ENCODE assay signal across 8 mouse cellular contexts in genomic region chr3:105452556-105453213, GRCm38 (mm10). TPM values are rescaled to one million over a fixed set of nuclear protein-coding genes. Genes with fewer than 3 reads are reported as not detected.
DNase-seq lines count a peak whose midpoint lies in the region; ATAC-seq and TF ChIP-seq lines count a peak whose summit lies in the region.

No protein-coding gene starts in this region.

- DNase-seq in layer of hippocampus, adult 18-20 months (ENCODE audit: low spot score in 2 of 2), result peak; percentile 43 to 50
- no peak for DNase-seq in layer of hippocampus, adult 9-10 months (ENCODE audit: low spot score)
- peak; percentile 53 for DNase-seq in cerebellum, adult 8-10 months
- peak; percentile 13 to 37 for DNase-seq in frontal cortex, postnatal 14 days (ENCODE audit: low spot score in 2 of 2)
- DNase-seq in liver, adult 2 months (ENCODE audit: extremely low read depth, low read depth, low spot score), result no peak

- no peak for TF ChIP-seq CTCF in liver, adult 2 months (IDR thresholded peaks at IDR 0.05; ENCODE audit: low read depth, low read length)
- 0 out of 2 replicates have a peak, but pooled peaks have one; percentile 5 for TF ChIP-seq CTCF in olfactory bulb, adult 2 months (IDR thresholded peaks at IDR 0.05; ENCODE audit: insufficient read depth, low read depth, low read length)

- peaks cover 43% of the 10 kb centered on the region for H3K27me3 ChIP-seq in intestine, embryonic 16.5 days (replicated peaks; ENCODE audit: control insufficient read depth, insufficient read depth, low read length)
- H3K27me3 ChIP-seq in liver, adult 2 months (ENCODE audit: control insufficient read depth, insufficient read depth, low read length), result peaks cover 20% of the 10 kb centered on the region

- ATAC-seq in intestine, embryonic 16.5 days, result peak; percentile 55
- ATAC-seq in megakaryocyte-erythroid progenitor cell, adult 5-6 weeks (replicated peaks; ENCODE audit: low FRiP score, low TSS enrichment, poor library complexity, severe bottlenecking), result no peak

- no peaks in the 10 kb centered on the region for H3K9me3 ChIP-seq in intestine, embryonic 16.5 days (ENCODE audit: control insufficient read depth, low read length)

- WGBS in intestine, embryonic 16.5 days, result under 1% methylated on average over 49 of the region's 60 CpGs
- 2% methylated on average over 60 of the region's 60 CpGs for WGBS in liver, adult 2 months
- WGBS in olfactory bulb, adult 2 months, result 1% methylated on average over 54 of the region's 60 CpGs

- peak overlapping the region; percentile 100 for H3K4me2 ChIP-seq in intestine, embryonic 16.5 days (ENCODE audit: low read depth, low read length)

- TF ChIP-seq POLR2A in liver, adult 2 months (IDR thresholded peaks at IDR 0.05; ENCODE audit: extremely low read depth, insufficient read depth, low read length), result no peak
- no peak for TF ChIP-seq POLR2A in olfactory bulb, adult 2 months (IDR thresholded peaks at IDR 0.05; ENCODE audit: insufficient read depth, low read depth, low read length)

- peak overlapping the region; percentile 64 for H3K4me3 ChIP-seq in intestine, embryonic 16.5 days (ENCODE audit: low read length)
- H3K4me3 ChIP-seq in liver, adult 2 months (ENCODE audit: insufficient read depth, low read depth, low read length), result peak overlapping the region; percentile 15; the same call in 1 of the 2 replicates
- peak overlapping the region; percentile 81 for H3K4me3 ChIP-seq in olfactory bulb, adult 2 months (ENCODE audit: insufficient read depth, low read depth, low read length)

- H3K4me1 ChIP-seq in intestine, embryonic 16.5 days (ENCODE audit: control insufficient read depth, insufficient read depth, low read length), result peaks cover 19% of the 10 kb centered on the region
- peaks cover 5% of the 10 kb centered on the region; the same call in 1 of the 2 replicates for H3K4me1 ChIP-seq in liver, adult 2 months (ENCODE audit: control insufficient read depth, insufficient read depth, low read length)
- peaks cover 32% of the 10 kb centered on the region for H3K4me1 ChIP-seq in olfactory bulb, adult 2 months (ENCODE audit: control insufficient read depth, insufficient read depth, low read length)

- no peaks in the 10 kb centered on the region for H3K79me2 ChIP-seq in liver, adult 2 months (ENCODE audit: control insufficient read depth, insufficient read depth, low read length)

- peak overlapping the region; percentile 59 for H3K27ac ChIP-seq in intestine, embryonic 16.5 days (ENCODE audit: low read length)
- no peak overlapping the region for H3K27ac ChIP-seq in liver, adult 2 months (replicated peaks; ENCODE audit: insufficient read depth, low read depth, low read length)
- H3K27ac ChIP-seq in olfactory bulb, adult 2 months (ENCODE audit: insufficient read depth, low read depth, low read length), result peak overlapping the region; percentile 76

- no peaks in the 10 kb centered on the region for H3K36me3 ChIP-seq in intestine, embryonic 16.5 days (ENCODE audit: control insufficient read depth, insufficient read depth, low read length)
- H3K36me3 ChIP-seq in liver, adult 2 months (ENCODE audit: control insufficient read depth, insufficient read depth, low read length), result no peaks in the 10 kb centered on the region

- peak overlapping the region; percentile 71 for H3K9ac ChIP-seq in intestine, embryonic 16.5 days (ENCODE audit: low read depth, low read length)
- H3K9ac ChIP-seq in liver, adult 2 months (ENCODE audit: low read depth, low read length), result peak overlapping the region; percentile 31; the same call in 1 of the 2 replicates

RNA-seq across cellular contexts. Expression of gene Kcnd3, which starts 0.6 kb away (rescaled TPM):
- total RNA-seq in layer of hippocampus, adult 18-20 months (2021), result 10 to 100 TPM; 61.6 to 63.9 TPM
- polyA plus RNA-seq in intestine, embryonic 16.5 days (2015; fragmentation: Nextera tagmentation; extraction: Ambion mirVana), result 2.7 and 3.1 TPM in 2 replicates
- total RNA-seq in liver, adult 2 months (2014; rRNA removed), result under 0.01 and 0.07 TPM in 2 replicates
- 0.02 and 0.04 TPM in 2 replicates for polyA plus RNA-seq in liver, adult 2 months (2012; rRNA removed)
- polyA plus RNA-seq in olfactory bulb, adult 2 months (2012; ENCODE audit: insufficient read depth, insufficient read length, low replicate concordance, missing spikeins), result 42.2 TPM in 1 of 2 replicates, not detected in the other
- not detected in 2 replicates for total RNA-seq in megakaryocyte-erythroid progenitor cell, adult 5-6 weeks (2014; fragmentation: Nextera tagmentation)
- not detected in 2 replicates for total RNA-seq in megakaryocyte-erythroid progenitor cell, adult 5-6 weeks (2017)

Comparison
In these comparisons a context has a peak if more than half of its experiments do, and no peak if none do; other contexts are left out.
1. DNase-seq: peak in layer of hippocampus, adult 18-20 months (2 of 2), cerebellum, adult 8-10 months (single experiment) and frontal cortex, postnatal 14 days (2 of 2); none in layer of hippocampus, adult 9-10 months (single experiment) and liver, adult 2 months (single experiment).
2. H3K4me3 ChIP-seq: peak in every context shown above with its lines; median percentile 81 in olfactory bulb, adult 2 months; 64 in intestine, embryonic 16.5 days; 15 in liver, adult 2 months.
3. RNA of gene Kcnd3, which starts 0.6 kb away (total RNA-seq): 61.6 to 63.9 TPM in layer of hippocampus, adult 18-20 months; under 0.01 to 0.07 TPM in liver, adult 2 months and not detected in megakaryocyte-erythroid progenitor cell, adult 5-6 weeks; every median in the first group is over 10 times any median in the second.